Mouse (Mus musculus): ENCODE data around the gene Ddb2. TPM values are rescaled to one million over a fixed set of nuclear protein-coding genes. Genes with fewer than 3 reads are reported as not detected.
A peak's percentile ranks its signal among the peaks of the same experiment; 100 is the strongest.

The Ddb2 gene
- polyA plus RNA-seq, 1 experiment, result 8.4 TPM

- Histone ChIP-seq H3K27ac (ENCODE audit: insufficient read depth, low read length) (no peak overlapping the region), H3K4me1 (ENCODE audit: control insufficient read depth, insufficient read depth, low read length) (no peaks in the 10 kb centered on the region), H3K4me3 (ENCODE audit: insufficient read depth, low read length) (no peak overlapping the region)
- TF ChIP-seq POLR2A (IDR thresholded peaks at IDR 0.05; ENCODE audit: low read depth, low read length), result no peak
- no peak for TF ChIP-seq CTCF (IDR thresholded peaks at IDR 0.05; ENCODE audit: borderline replicate concordance, insufficient read depth, low read length)
Observed at GRCm38 (mm10) chr2:91268042-91268441, 31.3 kb upstream of the Ddb2 start.

GRCm38 (mm10) chr2:91264711-91265681 is 28.2 kb upstream of the Ddb2 start, which contains the start of gene Arfgap2:
TSS of gene Arfgap2 (plus strand) at chr2:91264974.
- Histone ChIP-seq H3K27ac (ENCODE audit: insufficient read depth, low read length) (peak within 1 kb of the TSS; percentile 82), H3K4me1 (ENCODE audit: control insufficient read depth, insufficient read depth, low read length) (no peaks in the 10 kb centered on the region), H3K4me3 (ENCODE audit: insufficient read depth, low read length) (peak within 1 kb of the TSS; percentile 99)
- no peak for TF ChIP-seq CTCF (IDR thresholded peaks at IDR 0.05; ENCODE audit: borderline replicate concordance, insufficient read depth, low read length)
- peak; percentile 71 for TF ChIP-seq POLR2A (IDR thresholded peaks at IDR 0.05; ENCODE audit: low read depth, low read length)

GRCm38 (mm10) chr2:91263692-91264660 is 27.2 kb upstream of the Ddb2 start:
- Histone ChIP-seq H3K27ac (ENCODE audit: insufficient read depth, low read length) (peak overlapping the region; percentile 38; the same call in 1 of the 2 replicates), H3K4me3 (ENCODE audit: insufficient read depth, low read length) (no peak overlapping the region), H3K4me1 (ENCODE audit: control insufficient read depth, insufficient read depth, low read length) (no peaks in the 10 kb centered on the region)
- TF ChIP-seq POLR2A (IDR thresholded peaks at IDR 0.05; ENCODE audit: low read depth, low read length), result no peak

- Histone ChIP-seq H3K27ac (ENCODE audit: insufficient read depth, low read length) (no peak overlapping the region), H3K4me3 (ENCODE audit: insufficient read depth, low read length) (no peak overlapping the region), H3K4me1 (ENCODE audit: control insufficient read depth, insufficient read depth, low read length) (no peaks in the 10 kb centered on the region; the same call in 1 of the 2 replicates)
- TF ChIP-seq POLR2A (IDR thresholded peaks at IDR 0.05; ENCODE audit: low read depth, low read length), result no peak
- TF ChIP-seq CTCF (IDR thresholded peaks at IDR 0.05; ENCODE audit: borderline replicate concordance, insufficient read depth, low read length), result no peak
Observed at GRCm38 (mm10) chr2:91259493-91259892, 22.7 kb upstream of the Ddb2 start.

- Histone ChIP-seq H3K4me1 (ENCODE audit: control insufficient read depth, insufficient read depth, low read length) (no peaks in the 10 kb centered on the region; the same call in 1 of the 2 replicates), H3K27ac (ENCODE audit: insufficient read depth, low read length) (no peak overlapping the region), H3K4me3 (ENCODE audit: insufficient read depth, low read length) (no peak overlapping the region)
- TF ChIP-seq CTCF (IDR thresholded peaks at IDR 0.05; ENCODE audit: borderline replicate concordance, insufficient read depth, low read length), result no peak
- no peak for TF ChIP-seq POLR2A (IDR thresholded peaks at IDR 0.05; ENCODE audit: low read depth, low read length)
Observed at GRCm38 (mm10) chr2:91258830-91259229, 22.0 kb upstream of the Ddb2 start.

GRCm38 (mm10) chr2:91258054-91258453 is 21.3 kb upstream of the Ddb2 start:
- peak overlapping the region; percentile 69 for H3K4me3 ChIP-seq (ENCODE audit: insufficient read depth, low read length)
- no peak overlapping the region for H3K27ac ChIP-seq (ENCODE audit: insufficient read depth, low read length)
- no peaks in the 10 kb centered on the region; the same call in 1 of the 2 replicates for H3K4me1 ChIP-seq (ENCODE audit: control insufficient read depth, insufficient read depth, low read length)
- TF ChIP-seq CTCF (IDR thresholded peaks at IDR 0.05; ENCODE audit: borderline replicate concordance, insufficient read depth, low read length), result no peak
- TF ChIP-seq POLR2A (IDR thresholded peaks at IDR 0.05; ENCODE audit: low read depth, low read length), result no peak

- H3K4me1 ChIP-seq (ENCODE audit: control insufficient read depth, insufficient read depth, low read length), result no peaks in the 10 kb centered on the region; the same call in 1 of the 2 replicates
- TF ChIP-seq POLR2A (IDR thresholded peaks at IDR 0.05; ENCODE audit: low read depth, low read length) (peak; percentile 44), CTCF (IDR thresholded peaks at IDR 0.05; ENCODE audit: borderline replicate concordance, insufficient read depth, low read length) (no peak)
- H3K4me3 ChIP-seq (ENCODE audit: insufficient read depth, low read length), result peak overlapping the region; percentile 69
- H3K27ac ChIP-seq (ENCODE audit: insufficient read depth, low read length), result no peak overlapping the region
Observed at GRCm38 (mm10) chr2:91257126-91257980, 20.6 kb upstream of the Ddb2 start.

- peak overlapping the region; percentile 69 for H3K4me3 ChIP-seq (ENCODE audit: insufficient read depth, low read length)
- H3K27ac ChIP-seq (ENCODE audit: insufficient read depth, low read length), result no peak overlapping the region
- H3K4me1 ChIP-seq (ENCODE audit: control insufficient read depth, insufficient read depth, low read length), result no peaks in the 10 kb centered on the region; the same call in 1 of the 2 replicates
- TF ChIP-seq CTCF (IDR thresholded peaks at IDR 0.05; ENCODE audit: borderline replicate concordance, insufficient read depth, low read length), result no peak
- 0 out of 2 replicates have a peak, but pooled peaks have one; percentile 36 for TF ChIP-seq POLR2A (IDR thresholded peaks at IDR 0.05; ENCODE audit: low read depth, low read length)
Observed at GRCm38 (mm10) chr2:91256256-91257125, 19.7 kb upstream of the Ddb2 start.

All from embryonic fibroblast, embryonic 13.5 days (primary cell).